Mouse (Mus musculus): ENCODE results near the gene 4931440F15Rik. TPM values are rescaled to one million over a fixed set of nuclear protein-coding genes. Genes with fewer than 3 reads are reported as not detected.

Gene 4931440F15Rik
- polyA plus RNA-seq, 1 experiment, result 0.15 TPM

- H3K36me3 ChIP-seq (ENCODE audit: control insufficient read depth, insufficient read depth, low read length), result no peaks in the 10 kb centered on the region
- H3K27ac ChIP-seq (ENCODE audit: control insufficient read depth, insufficient read depth, low read length), result no peak overlapping the region
- no peak for DNase-seq
- no peak for TF ChIP-seq POLR2A (IDR thresholded peaks at IDR 0.05; ENCODE audit: control insufficient read depth, extremely low read depth, insufficient read depth, low read length, poor library complexity)
- no peak for TF ChIP-seq CTCF (IDR thresholded peaks at IDR 0.05; ENCODE audit: borderline replicate concordance, control insufficient read depth, extremely low read depth, insufficient read depth, low read length, poor library complexity)
- H3K4me1 ChIP-seq (replicated peaks; ENCODE audit: control insufficient read depth, insufficient read depth, low read length), result no peaks in the 10 kb centered on the region
- no peak overlapping the region for H3K4me3 ChIP-seq (ENCODE audit: control insufficient read depth, insufficient read depth, low read length)
- no peaks in the 10 kb centered on the region for H3K27me3 ChIP-seq (ENCODE audit: control insufficient read depth, insufficient read depth, low read length)
These were observed 47.5 kb downstream of the 4931440F15Rik start for GRCm38 (mm10) chr11:29777964-29778363.

GRCm38 (mm10) chr11:29774760-29775159 lies 50.7 kb downstream of the 4931440F15Rik start:
- TF ChIP-seq CTCF (IDR thresholded peaks at IDR 0.05; ENCODE audit: borderline replicate concordance, control insufficient read depth, extremely low read depth, insufficient read depth, low read length, poor library complexity), result no peak
- TF ChIP-seq POLR2A (IDR thresholded peaks at IDR 0.05; ENCODE audit: control insufficient read depth, extremely low read depth, insufficient read depth, low read length, poor library complexity), result no peak
- H3K27ac ChIP-seq (ENCODE audit: control insufficient read depth, insufficient read depth, low read length), result no peak overlapping the region
- no peaks in the 10 kb centered on the region for H3K4me1 ChIP-seq (replicated peaks; ENCODE audit: control insufficient read depth, insufficient read depth, low read length)
- no peaks in the 10 kb centered on the region for H3K27me3 ChIP-seq (ENCODE audit: control insufficient read depth, insufficient read depth, low read length)
- DNase-seq, result no peak
- H3K36me3 ChIP-seq (ENCODE audit: control insufficient read depth, insufficient read depth, low read length), result no peaks in the 10 kb centered on the region
- 48% methylated on average over 2 of the region's 2 CpGs for whole genome bisulfite sequencing
- H3K4me3 ChIP-seq (ENCODE audit: control insufficient read depth, insufficient read depth, low read length), result no peak overlapping the region

- Histone ChIP-seq H3K27ac (ENCODE audit: control insufficient read depth, insufficient read depth, low read length) (no peak overlapping the region), H3K36me3 (ENCODE audit: control insufficient read depth, insufficient read depth, low read length) (no peaks in the 10 kb centered on the region), H3K4me3 (ENCODE audit: control insufficient read depth, insufficient read depth, low read length) (no peak overlapping the region), H3K27me3 (ENCODE audit: control insufficient read depth, insufficient read depth, low read length) (no peaks in the 10 kb centered on the region), H3K4me1 (replicated peaks; ENCODE audit: control insufficient read depth, insufficient read depth, low read length) (no peaks in the 10 kb centered on the region)
- TF ChIP-seq CTCF (IDR thresholded peaks at IDR 0.05; ENCODE audit: borderline replicate concordance, control insufficient read depth, extremely low read depth, insufficient read depth, low read length, poor library complexity), result no peak
- TF ChIP-seq POLR2A (IDR thresholded peaks at IDR 0.05; ENCODE audit: control insufficient read depth, extremely low read depth, insufficient read depth, low read length, poor library complexity), result no peak
- no peak for DNase-seq
- WGBS, result 46% methylated on average over 2 of the region's 2 CpGs
These were observed 51.2 kb downstream of the 4931440F15Rik start for GRCm38 (mm10) chr11:29774296-29774695.

Other genes starting within 250 kb of the 4931440F15Rik start
- 81.6 and 97.8 TPM in 2 replicates for gene Rtn4, start 132.7 kb downstream of the 4931440F15Rik start, polyA plus RNA-seq (2012; rRNA removed)
- 1.1 and 1.7 TPM in 2 replicates for gene Eml6, start 200.4 kb upstream of the 4931440F15Rik start, polyA plus RNA-seq (2012; rRNA removed)